Mouse (Mus musculus): ENCODE measurements at regions not wholly inside any gene's neighbourhood (a gene's known extent, or its start where the extent isn't known, plus 50 kb on each side); places are given as distances from the start of the nearest gene placed in this dataset.
A peak's percentile ranks its signal among the peaks of the same experiment; 100 is the strongest.
"Not testable (repeated sequence)": the region's sequence is repeated elsewhere in the genome, so short reads cannot be mapped to it uniquely, and the experiment has no call there.

GRCm38 (mm10) chr2:84042793-84043192 lies 52.4 kb downstream of the Gm13691 start:
- no peak for DNase-seq (ENCODE audit: low spot score in 2 of 2)

- no peak for DNase-seq (ENCODE audit: low spot score in 2 of 2)
Measured at GRCm38 (mm10) chr2:84048398-84049140, 58.2 kb downstream of the Gm13691 start.

GRCm38 (mm10) chr2:84051883-84052331 lies 61.6 kb downstream of the Gm13691 start:
- DNase-seq (ENCODE audit: low spot score in 2 of 2): no peak

- no peak for DNase-seq (ENCODE audit: low spot score in 2 of 2)
Measured at GRCm38 (mm10) chr2:84059246-84059645, 68.9 kb downstream of the Gm13691 start.

GRCm38 (mm10) chr2:84061221-84061620 lies 70.9 kb downstream of the Gm13691 start:
- DNase-seq (ENCODE audit: low spot score in 2 of 2): no peak

- DNase-seq (ENCODE audit: low spot score in 2 of 2): no peak
Measured at GRCm38 (mm10) chr2:84064371-84064770, 74.0 kb downstream of the Gm13691 start.

- DNase-seq (ENCODE audit: low spot score in 2 of 2): no peak
Measured at GRCm38 (mm10) chr2:84065061-84065460, 74.7 kb downstream of the Gm13691 start.

- DNase-seq (ENCODE audit: low spot score in 2 of 2): no peak
Measured at GRCm38 (mm10) chr2:84065749-84066148, 75.4 kb downstream of the Gm13691 start.

GRCm38 (mm10) chr2:84066151-84066693 lies 75.9 kb downstream of the Gm13691 start:
- DNase-seq (ENCODE audit: low spot score in 2 of 2): no peak

- no peak for DNase-seq (ENCODE audit: low spot score in 2 of 2)
Measured at GRCm38 (mm10) chr2:84066785-84067526, 76.6 kb downstream of the Gm13691 start.

GRCm38 (mm10) chr2:84068617-84069016 lies 78.3 kb downstream of the Gm13691 start:
- no peak for DNase-seq (ENCODE audit: low spot score in 2 of 2)

- not testable (repeated sequence) for DNase-seq (ENCODE audit: low spot score in 2 of 2)
Measured at GRCm38 (mm10) chr2:84069411-84069810, 79.1 kb downstream of the Gm13691 start.

GRCm38 (mm10) chr2:84072881-84073583 lies 82.7 kb downstream of the Gm13691 start:
- no peak for DNase-seq (ENCODE audit: low spot score in 2 of 2)

- no peak for DNase-seq (ENCODE audit: low spot score in 2 of 2)
Measured at GRCm38 (mm10) chr2:84075944-84076343, 85.6 kb downstream of the Gm13691 start.

GRCm38 (mm10) chr2:84079284-84079683 lies 88.9 kb downstream of the Gm13691 start:
- no peak for DNase-seq (ENCODE audit: low spot score in 2 of 2)

- DNase-seq (ENCODE audit: low spot score in 2 of 2): no peak
Measured at GRCm38 (mm10) chr2:84080228-84080627, 89.9 kb downstream of the Gm13691 start.

- peak; percentile 21 to 37 for DNase-seq (ENCODE audit: low spot score in 2 of 2)
Measured at GRCm38 (mm10) chr2:84094751-84095150, 104.4 kb downstream of the Gm13691 start.

GRCm38 (mm10) chr2:84098746-84099145 lies 108.4 kb downstream of the Gm13691 start:
- DNase-seq (ENCODE audit: low spot score in 2 of 2): no peak

GRCm38 (mm10) chr2:84113562-84113961 lies 123.2 kb downstream of the Gm13691 start:
- DNase-seq (ENCODE audit: low spot score in 2 of 2): no peak

GRCm38 (mm10) chr2:84119839-84120238 lies 129.5 kb downstream of the Gm13691 start:
- DNase-seq (ENCODE audit: low spot score in 2 of 2): no peak

GRCm38 (mm10) chr2:84127586-84127985 lies 137.2 kb downstream of the Gm13691 start:
- no peak for DNase-seq (ENCODE audit: low spot score in 2 of 2)

- DNase-seq (ENCODE audit: low spot score in 2 of 2): no peak
Measured at GRCm38 (mm10) chr2:84161742-84162141, 171.4 kb downstream of the Gm13691 start.
